Mouse (Mus musculus): ENCODE measurements around the gene Hoxd9.

The Hoxd9 gene

GRCm38 (mm10) chr2:74683471-74683951, 14.0 kb upstream of the Hoxd9 start:
- no peak for DNase-seq (ENCODE audit: low spot score in 2 of 2)

GRCm38 (mm10) chr2:74684106-74684505, 13.4 kb upstream of the Hoxd9 start:
- DNase-seq (ENCODE audit: low spot score in 2 of 2) = no peak

GRCm38 (mm10) chr2:74685059-74685603, 12.4 kb upstream of the Hoxd9 start:
- DNase-seq (ENCODE audit: low spot score in 2 of 2) = no peak

- DNase-seq (ENCODE audit: low spot score in 2 of 2) = no peak
Observed at GRCm38 (mm10) chr2:74686301-74686987, 11.1 kb upstream of the Hoxd9 start.

GRCm38 (mm10) chr2:74686988-74687697, 10.4 kb upstream of the Hoxd9 start:
- no peak for DNase-seq (ENCODE audit: low spot score in 2 of 2)

- DNase-seq (ENCODE audit: low spot score in 2 of 2) = no peak
Observed at GRCm38 (mm10) chr2:74687698-74688555, 9.6 kb upstream of the Hoxd9 start.

GRCm38 (mm10) chr2:74688795-74689573, 8.5 kb upstream of the Hoxd9 start:
- DNase-seq (ENCODE audit: low spot score in 2 of 2) = no peak

GRCm38 (mm10) chr2:74689574-74690337, 7.8 kb upstream of the Hoxd9 start:
- no peak for DNase-seq (ENCODE audit: low spot score in 2 of 2)

GRCm38 (mm10) chr2:74690338-74690716, 7.2 kb upstream of the Hoxd9 start:
- DNase-seq (ENCODE audit: low spot score in 2 of 2) = no peak

GRCm38 (mm10) chr2:74691022-74691951, 6.2 kb upstream of the Hoxd9 start, which contains the start of gene Hoxd10:
TSS of gene Hoxd10 (plus strand) at chr2:74691924.
- no peak for DNase-seq (ENCODE audit: low spot score in 2 of 2)

- no peak for DNase-seq (ENCODE audit: low spot score in 2 of 2)
Observed at GRCm38 (mm10) chr2:74691995-74692807, 5.3 kb upstream of the Hoxd9 start.

GRCm38 (mm10) chr2:74692808-74693431, 4.6 kb upstream of the Hoxd9 start:
- no peak for DNase-seq (ENCODE audit: low spot score in 2 of 2)

- DNase-seq (ENCODE audit: low spot score in 2 of 2) = no peak
Observed at GRCm38 (mm10) chr2:74693432-74693827, 4.1 kb upstream of the Hoxd9 start.

GRCm38 (mm10) chr2:74694066-74694465, 3.5 kb upstream of the Hoxd9 start:
- DNase-seq (ENCODE audit: low spot score in 2 of 2) = no peak

- DNase-seq (ENCODE audit: low spot score in 2 of 2) = no peak
Observed at GRCm38 (mm10) chr2:74695383-74695782, 2.1 kb upstream of the Hoxd9 start.

- no peak for DNase-seq (ENCODE audit: low spot score in 2 of 2)
Observed at GRCm38 (mm10) chr2:74695813-74696430, 1.6 kb upstream of the Hoxd9 start.
